Mouse (Mus musculus): ENCODE results near the gene Ide. TPM values are rescaled to one million over a fixed set of nuclear protein-coding genes. Genes with fewer than 3 reads are reported as not detected.

The Ide gene
- polyA plus RNA-seq, 1 experiment from 2014 or later = 44.7 TPM

GRCm38 (mm10) chr19:37369921-37370320, 32.3 kb upstream of the Ide start:
- Histone ChIP-seq H3K27me3 (ENCODE audit: control insufficient read depth, insufficient read depth, low read length) (no peaks in the 10 kb centered on the region), H3K4me2 (ENCODE audit: low read length) (no peak overlapping the region), H3K9ac (replicated peaks; ENCODE audit: low read length) (no peak overlapping the region), H3K4me1 (ENCODE audit: control insufficient read depth, insufficient read depth, low read length) (no peaks in the 10 kb centered on the region), H3K9me3 (ENCODE audit: control insufficient read depth, low read length) (no peaks in the 10 kb centered on the region), H3K36me3 (ENCODE audit: control insufficient read depth, insufficient read depth, low read length) (no peaks in the 10 kb centered on the region), H3K4me3 (replicated peaks; ENCODE audit: low read depth, low read length) (no peak overlapping the region), H3K27ac (replicated peaks; ENCODE audit: low read depth, low read length) (no peak overlapping the region)
- WGBS = 91% methylated on average over 4 of the region's 4 CpGs
- ATAC-seq (ENCODE audit: low FRiP score, low TSS enrichment) (no peak), DNase-seq (no peak)

- no peak for ATAC-seq (ENCODE audit: low FRiP score, low TSS enrichment)
These were observed 31.3 kb upstream of the Ide start for GRCm38 (mm10) chr19:37368990-37369389.

GRCm38 (mm10) chr19:37363128-37363939, 25.7 kb upstream of the Ide start:
- no peak overlapping the region for H3K4me2 ChIP-seq (ENCODE audit: low read length)
- no peak overlapping the region for H3K9ac ChIP-seq (replicated peaks; ENCODE audit: low read length)
- 80% methylated on average over 11 of the region's 11 CpGs for WGBS
- no peak overlapping the region for H3K27ac ChIP-seq (replicated peaks; ENCODE audit: low read depth, low read length)
- H3K4me1 ChIP-seq (ENCODE audit: control insufficient read depth, insufficient read depth, low read length) = no peaks in the 10 kb centered on the region
- ATAC-seq (ENCODE audit: low FRiP score, low TSS enrichment) (no peak), DNase-seq (peak; percentile 33)
- H3K36me3 ChIP-seq (ENCODE audit: control insufficient read depth, insufficient read depth, low read length) = no peaks in the 10 kb centered on the region
- H3K9me3 ChIP-seq (ENCODE audit: control insufficient read depth, low read length) = no peaks in the 10 kb centered on the region
- H3K27me3 ChIP-seq (ENCODE audit: control insufficient read depth, insufficient read depth, low read length) = no peaks in the 10 kb centered on the region
- H3K4me3 ChIP-seq (replicated peaks; ENCODE audit: low read depth, low read length) = no peak overlapping the region

More at GRCm38 (mm10) chr19:37368990-37369389, 31.3 kb upstream of the Ide start:
- no peak for DNase-seq
- Histone ChIP-seq H3K9ac (replicated peaks; ENCODE audit: low read length) (no peak overlapping the region), H3K4me3 (replicated peaks; ENCODE audit: low read depth, low read length) (no peak overlapping the region), H3K36me3 (ENCODE audit: control insufficient read depth, insufficient read depth, low read length) (no peaks in the 10 kb centered on the region), H3K9me3 (ENCODE audit: control insufficient read depth, low read length) (no peaks in the 10 kb centered on the region), H3K4me1 (ENCODE audit: control insufficient read depth, insufficient read depth, low read length) (no peaks in the 10 kb centered on the region), H3K27me3 (ENCODE audit: control insufficient read depth, insufficient read depth, low read length) (no peaks in the 10 kb centered on the region), H3K4me2 (ENCODE audit: low read length) (no peak overlapping the region), H3K27ac (replicated peaks; ENCODE audit: low read depth, low read length) (no peak overlapping the region)
- 66% methylated on average over 1 of the region's 1 CpGs for WGBS

GRCm38 (mm10) chr19:37362545-37362944, 24.9 kb upstream of the Ide start:
- H3K4me1 ChIP-seq (ENCODE audit: control insufficient read depth, insufficient read depth, low read length) = no peaks in the 10 kb centered on the region
- ATAC-seq (ENCODE audit: low FRiP score, low TSS enrichment) (no peak), DNase-seq (peak; percentile 27)
- H3K4me2 ChIP-seq (ENCODE audit: low read length) = no peak overlapping the region
- H3K36me3 ChIP-seq (ENCODE audit: control insufficient read depth, insufficient read depth, low read length) = no peaks in the 10 kb centered on the region
- H3K4me3 ChIP-seq (replicated peaks; ENCODE audit: low read depth, low read length) = no peak overlapping the region
- no peak overlapping the region for H3K9ac ChIP-seq (replicated peaks; ENCODE audit: low read length)
- WGBS = 41% methylated on average over 5 of the region's 5 CpGs
- no peaks in the 10 kb centered on the region for H3K27me3 ChIP-seq (ENCODE audit: control insufficient read depth, insufficient read depth, low read length)
- no peaks in the 10 kb centered on the region for H3K9me3 ChIP-seq (ENCODE audit: control insufficient read depth, low read length)
- H3K27ac ChIP-seq (replicated peaks; ENCODE audit: low read depth, low read length) = no peak overlapping the region

GRCm38 (mm10) chr19:37360044-37360443, 22.4 kb upstream of the Ide start:
- H3K27ac ChIP-seq (replicated peaks; ENCODE audit: low read depth, low read length) = no peak overlapping the region
- 83% methylated on average over 5 of the region's 5 CpGs for WGBS
- H3K9ac ChIP-seq (replicated peaks; ENCODE audit: low read length) = no peak overlapping the region
- no peak for DNase-seq
- no peaks in the 10 kb centered on the region for H3K36me3 ChIP-seq (ENCODE audit: control insufficient read depth, insufficient read depth, low read length)
- H3K9me3 ChIP-seq (ENCODE audit: control insufficient read depth, low read length) = no peaks in the 10 kb centered on the region
- H3K4me2 ChIP-seq (ENCODE audit: low read length) = no peak overlapping the region
- H3K4me3 ChIP-seq (replicated peaks; ENCODE audit: low read depth, low read length) = no peak overlapping the region
- H3K27me3 ChIP-seq (ENCODE audit: control insufficient read depth, insufficient read depth, low read length) = no peaks in the 10 kb centered on the region
- no peaks in the 10 kb centered on the region for H3K4me1 ChIP-seq (ENCODE audit: control insufficient read depth, insufficient read depth, low read length)
- no peak for ATAC-seq (ENCODE audit: low FRiP score, low TSS enrichment)

GRCm38 (mm10) chr19:37353331-37353730, 15.7 kb upstream of the Ide start:
- H3K4me3 ChIP-seq (replicated peaks; ENCODE audit: low read depth, low read length) = no peak overlapping the region
- no peak overlapping the region for H3K27ac ChIP-seq (replicated peaks; ENCODE audit: low read depth, low read length)
- H3K9ac ChIP-seq (replicated peaks; ENCODE audit: low read length) = no peak overlapping the region
- no peaks in the 10 kb centered on the region for H3K27me3 ChIP-seq (ENCODE audit: control insufficient read depth, insufficient read depth, low read length)
- no peaks in the 10 kb centered on the region for H3K36me3 ChIP-seq (ENCODE audit: control insufficient read depth, insufficient read depth, low read length)
- 98% methylated on average over 6 of the region's 6 CpGs for WGBS
- H3K4me2 ChIP-seq (ENCODE audit: low read length) = no peak overlapping the region
- no peaks in the 10 kb centered on the region for H3K9me3 ChIP-seq (ENCODE audit: control insufficient read depth, low read length)
- DNase-seq = no peak
- ATAC-seq (ENCODE audit: low FRiP score, low TSS enrichment) = no peak
- H3K4me1 ChIP-seq (ENCODE audit: control insufficient read depth, insufficient read depth, low read length) = no peaks in the 10 kb centered on the region

- Histone ChIP-seq H3K9ac (replicated peaks; ENCODE audit: low read length) (no peak overlapping the region), H3K36me3 (ENCODE audit: control insufficient read depth, insufficient read depth, low read length) (no peaks in the 10 kb centered on the region), H3K9me3 (ENCODE audit: control insufficient read depth, low read length) (no peaks in the 10 kb centered on the region), H3K27me3 (ENCODE audit: control insufficient read depth, insufficient read depth, low read length) (no peaks in the 10 kb centered on the region), H3K4me1 (ENCODE audit: control insufficient read depth, insufficient read depth, low read length) (no peaks in the 10 kb centered on the region), H3K4me3 (replicated peaks; ENCODE audit: low read depth, low read length) (no peak overlapping the region), H3K27ac (replicated peaks; ENCODE audit: low read depth, low read length) (no peak overlapping the region), H3K4me2 (ENCODE audit: low read length) (no peak overlapping the region)
- DNase-seq = no peak
- ATAC-seq (ENCODE audit: low FRiP score, low TSS enrichment) = no peak
- 97% methylated on average over 3 of the region's 3 CpGs for WGBS
These were observed 15.1 kb upstream of the Ide start for GRCm38 (mm10) chr19:37352756-37353155.

GRCm38 (mm10) chr19:37348952-37349351, 11.3 kb upstream of the Ide start:
- Histone ChIP-seq H3K9me3 (ENCODE audit: control insufficient read depth, low read length) (no peaks in the 10 kb centered on the region), H3K27ac (replicated peaks; ENCODE audit: low read depth, low read length) (no peak overlapping the region), H3K9ac (replicated peaks; ENCODE audit: low read length) (no peak overlapping the region), H3K4me2 (ENCODE audit: low read length) (no peak overlapping the region), H3K27me3 (ENCODE audit: control insufficient read depth, insufficient read depth, low read length) (no peaks in the 10 kb centered on the region), H3K4me1 (ENCODE audit: control insufficient read depth, insufficient read depth, low read length) (no peaks in the 10 kb centered on the region), H3K4me3 (replicated peaks; ENCODE audit: low read depth, low read length) (no peak overlapping the region), H3K36me3 (ENCODE audit: control insufficient read depth, insufficient read depth, low read length) (no peaks in the 10 kb centered on the region)
- ATAC-seq (ENCODE audit: low FRiP score, low TSS enrichment) (no peak), DNase-seq (no peak)

- Histone ChIP-seq H3K27ac (replicated peaks; ENCODE audit: low read depth, low read length) (no peak overlapping the region), H3K9me3 (ENCODE audit: control insufficient read depth, low read length) (no peaks in the 10 kb centered on the region), H3K36me3 (ENCODE audit: control insufficient read depth, insufficient read depth, low read length) (no peaks in the 10 kb centered on the region), H3K4me2 (ENCODE audit: low read length) (no peak overlapping the region), H3K4me1 (ENCODE audit: control insufficient read depth, insufficient read depth, low read length) (no peaks in the 10 kb centered on the region), H3K9ac (replicated peaks; ENCODE audit: low read length) (no peak overlapping the region), H3K4me3 (replicated peaks; ENCODE audit: low read depth, low read length) (no peak overlapping the region), H3K27me3 (ENCODE audit: control insufficient read depth, insufficient read depth, low read length) (no peaks in the 10 kb centered on the region)
- no peak for ATAC-seq (ENCODE audit: low FRiP score, low TSS enrichment)
- WGBS = 88% methylated on average over 10 of the region's 10 CpGs
- no peak for DNase-seq
These were observed 10.7 kb upstream of the Ide start for GRCm38 (mm10) chr19:37348331-37348730.

Measured in midbrain, embryonic 14.5 days (tissue).